8 mouse cellular contexts compared by ENCODE assay signal in the genomic region with DNA sequence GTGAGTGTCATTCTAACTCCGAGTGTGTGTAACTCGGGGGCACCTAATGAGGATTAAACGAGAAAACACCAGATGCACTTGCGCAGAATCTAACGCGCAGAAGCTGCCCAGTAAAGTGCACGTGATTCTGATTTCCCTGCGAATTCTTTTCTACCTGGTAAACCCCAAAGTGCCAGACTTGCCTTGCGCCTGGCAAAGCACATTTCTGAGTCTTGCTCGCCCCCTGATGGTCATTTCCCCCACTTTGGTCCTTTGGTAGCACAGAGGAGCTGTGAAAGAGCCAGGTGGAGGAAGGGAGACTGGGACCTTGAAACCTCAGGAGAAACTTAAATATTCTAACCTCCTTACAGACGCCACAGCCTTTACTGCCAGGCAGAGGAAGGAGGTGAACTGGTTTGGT. TPM values are rescaled to one million over a fixed set of nuclear protein-coding genes. Genes with fewer than 3 reads are reported as not detected.
DNase-seq lines count a peak whose midpoint lies in the region; ATAC-seq lines count a peak whose summit lies in the region.

No protein-coding gene starts in this region.

- H3K4me1 ChIP-seq in hindbrain, embryonic 15.5 days (replicated peaks), result no peaks in the 10 kb centered on the region; the same call in 1 of the 2 replicates

- no peaks in the 10 kb centered on the region for H3K9me3 ChIP-seq in hindbrain, embryonic 15.5 days

- H3K27ac ChIP-seq in hindbrain, embryonic 15.5 days (replicated peaks), result no peak overlapping the region

- no peak overlapping the region for H3K9ac ChIP-seq in hindbrain, embryonic 15.5 days

- H3K4me2 ChIP-seq in hindbrain, embryonic 15.5 days, result peak overlapping the region; percentile 49

- peak; percentile 86 for ATAC-seq in hindbrain, embryonic 15.5 days (ENCODE audit: low FRiP score, low read depth)

- 14% methylated on average over 11 of the region's 11 CpGs for WGBS in hindbrain, embryonic 15.5 days

- H3K4me3 ChIP-seq in hindbrain, embryonic 15.5 days, result 0 out of 2 replicates have a peak overlapping the region, but pooled peaks have one; percentile 5

- no peaks in the 10 kb centered on the region for H3K27me3 ChIP-seq in hindbrain, embryonic 15.5 days

- no peaks in the 10 kb centered on the region for H3K36me3 ChIP-seq in hindbrain, embryonic 15.5 days

- DNase-seq in adrenal gland, adult (ENCODE audit: inconsistent age in 2 of 2, low spot score in 1 of 2), result peak; percentile 48 to 83
- DNase-seq in cerebellum, adult 9-10 months, result peak; percentile 23
- peak; percentile 80 for DNase-seq in forelimb bud, embryonic 11.5 days (ENCODE audit: low read depth, low spot score)
- peak; percentile 76 to 83 for DNase-seq in layer of hippocampus, postnatal 14 days (ENCODE audit: low spot score in 2 of 2)
- DNase-seq in lung, postnatal 25 days (ENCODE audit: low spot score), result peak; percentile 56
- DNase-seq in right cerebral cortex, postnatal 36 days (ENCODE audit: low spot score in 2 of 2), result peak; percentile 80 to 84
- no peak for DNase-seq in spleen, postnatal 14 days (ENCODE audit: low spot score in 2 of 2)

RNA-seq across cellular contexts. Expression of a gene that starts 37.6 kb away (rescaled TPM):
- 15.2 and 16.1 TPM in 2 replicates for polyA plus RNA-seq in hindbrain, embryonic 15.5 days (2015; fragmentation: Nextera tagmentation; extraction: Ambion mirVana)
- total RNA-seq in layer of hippocampus, postnatal 14 days (2021), result 100 to 1,000 TPM; 184 to 192 TPM

Comparison
In these comparisons a context has a peak if more than half of its experiments do, and no peak if none do; other contexts are left out.
1. DNase-seq: peak in adrenal gland, adult (2 of 2), cerebellum, adult 9-10 months (single experiment), forelimb bud, embryonic 11.5 days (single experiment), layer of hippocampus, postnatal 14 days (2 of 2), lung, postnatal 25 days (single experiment) and right cerebral cortex, postnatal 36 days (2 of 2); none in spleen, postnatal 14 days (0 of 2).